Mouse (Mus musculus): ENCODE data around the gene Irf7. TPM values are rescaled to one million over a fixed set of nuclear protein-coding genes. Genes with fewer than 3 reads are reported as not detected.
A peak's percentile ranks its signal among the peaks of the same experiment; 100 is the strongest.

The Irf7 gene
- polyA plus RNA-seq, 1 experiment from 2014 or later: 0.83 TPM

DNA sequence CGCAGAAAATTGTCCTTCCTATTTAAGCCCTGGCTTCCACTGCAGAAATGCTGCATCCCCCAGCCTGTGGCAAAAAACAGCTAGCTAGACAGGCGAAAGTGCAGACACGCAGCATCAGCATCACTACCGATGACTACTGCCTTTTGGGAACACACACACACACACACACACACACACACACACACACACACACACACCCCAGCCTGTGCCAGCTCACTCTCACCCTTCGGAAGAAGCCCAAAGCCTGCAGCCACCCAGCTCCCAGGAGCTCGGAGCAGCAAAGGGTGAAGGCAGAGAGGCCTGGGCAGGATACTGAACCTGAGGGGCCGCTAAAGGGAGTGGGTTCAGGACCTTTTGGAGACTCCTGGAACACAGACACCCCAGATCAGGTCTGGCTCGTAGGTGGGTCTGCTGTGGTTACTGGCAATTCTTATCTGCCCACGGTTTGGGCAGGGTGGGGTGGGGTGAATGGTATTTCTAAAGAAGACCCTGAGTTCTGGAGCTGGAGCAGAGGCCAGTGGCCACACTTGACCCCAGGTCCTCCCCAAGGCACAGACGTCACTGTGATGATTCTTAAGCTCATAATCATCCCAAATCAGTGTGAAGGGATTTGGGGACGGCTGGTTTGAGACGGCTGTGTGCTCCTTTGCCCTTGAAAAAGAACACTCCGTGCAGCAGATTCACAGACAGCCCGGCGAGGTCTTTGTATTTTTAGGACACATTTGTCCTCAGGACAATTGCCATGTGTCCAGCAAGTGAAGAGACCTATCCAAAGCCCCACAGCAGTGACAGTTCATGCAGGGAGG, 26.5 kb upstream of the Irf7 start:
- Histone ChIP-seq H3K4me3 (replicated peaks) (peak overlapping the region; percentile 41), H3K27me3 (peaks cover 69% of the 10 kb centered on the region), H3K36me3 (replicated peaks) (peaks cover 15% of the 10 kb centered on the region; the same call in 1 of the 2 replicates), H3K9ac (peak overlapping the region; percentile 61; the same call in 1 of the 2 replicates), H3K4me2 (peak overlapping the region; percentile 77), H3K27ac (no peak overlapping the region), H3K4me1 (peaks cover 31% of the 10 kb centered on the region), H3K9me3 (no peaks in the 10 kb centered on the region)
- no peak for ATAC-seq (ENCODE audit: low FRiP score)
- 27% methylated on average over 15 of the region's 15 CpGs for WGBS

DNA sequence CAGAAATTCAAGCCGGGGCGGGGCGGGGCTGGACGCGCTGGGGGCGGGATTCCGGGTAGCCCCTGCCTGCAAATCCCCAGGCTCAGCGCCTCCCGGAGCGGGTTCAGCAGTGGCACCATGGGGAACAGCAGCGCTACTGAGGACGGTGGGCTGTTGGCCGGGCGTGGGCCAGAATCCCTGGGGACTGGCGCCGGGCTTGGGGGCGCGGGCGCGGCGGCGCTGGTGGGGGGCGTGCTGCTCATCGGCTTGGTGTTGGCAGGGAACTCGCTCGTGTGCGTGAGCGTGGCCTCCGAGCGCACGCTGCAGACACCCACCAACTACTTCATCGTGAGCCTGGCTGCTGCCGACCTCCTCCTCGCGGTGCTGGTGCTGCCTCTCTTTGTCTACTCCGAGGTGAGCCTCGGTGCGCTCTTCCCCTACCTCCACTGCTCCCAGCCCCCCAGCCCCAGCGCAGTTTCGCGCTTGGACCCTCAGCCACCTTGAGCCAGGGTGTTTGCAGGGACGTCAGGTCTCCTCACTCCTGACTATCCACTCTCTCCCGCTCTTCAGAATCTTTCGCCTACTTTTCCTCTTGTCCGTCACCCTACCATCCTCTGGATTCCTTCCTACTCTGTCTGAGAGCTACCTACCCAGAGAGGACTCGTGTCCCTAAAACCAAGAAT, 25.8 kb upstream of the Irf7 start, which contains the start of gene Drd4:
TSS of gene Drd4 (plus strand) at position 86 of the 662 bp plus-strand sequence.
- peaks cover 8% of the 10 kb centered on the region; the same call in 1 of the 2 replicates for H3K36me3 ChIP-seq (replicated peaks)
- ATAC-seq (ENCODE audit: low FRiP score): peak; percentile 48; the same call in 1 of the 2 replicates
- no peak within 1 kb of the TSS for H3K27ac ChIP-seq
- H3K9ac ChIP-seq: peak within 1 kb of the TSS; percentile 61
- H3K27me3 ChIP-seq: peaks cover 69% of the 10 kb centered on the region
- H3K4me3 ChIP-seq (replicated peaks): peak within 1 kb of the TSS; percentile 41
- 1% methylated on average over 43 of the region's 46 CpGs for WGBS
- H3K4me1 ChIP-seq: peaks cover 31% of the 10 kb centered on the region
- H3K4me2 ChIP-seq: peak within 1 kb of the TSS; percentile 77
- H3K9me3 ChIP-seq: no peaks in the 10 kb centered on the region

DNA sequence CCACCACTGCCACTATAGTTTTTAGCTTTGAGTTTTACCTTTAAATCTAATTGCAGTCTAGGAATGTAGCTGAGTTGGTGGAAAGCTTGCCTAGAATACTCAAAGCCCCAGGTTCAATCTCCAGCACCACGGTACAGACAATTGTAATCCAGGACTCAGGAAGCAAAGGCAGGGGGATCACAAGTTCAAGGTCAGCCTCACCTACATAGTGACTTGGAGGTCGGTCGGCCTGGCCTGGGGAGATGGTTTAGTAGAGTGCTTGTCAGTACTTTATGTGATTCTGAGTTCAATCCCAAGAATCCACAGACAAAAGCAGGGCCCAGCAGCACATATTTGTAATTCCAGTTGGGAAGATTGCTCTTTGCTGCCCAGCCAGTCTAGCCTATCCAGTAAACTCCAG, 21.8 kb upstream of the Irf7 start:
- no peak overlapping the region for H3K4me2 ChIP-seq
- peaks cover 14% of the 10 kb centered on the region; the same call in 1 of the 2 replicates for H3K4me1 ChIP-seq
- no peak overlapping the region for H3K4me3 ChIP-seq (replicated peaks)
- ATAC-seq (ENCODE audit: low FRiP score): no peak
- H3K9ac ChIP-seq: no peak overlapping the region
- H3K9me3 ChIP-seq: no peaks in the 10 kb centered on the region
- H3K36me3 ChIP-seq (replicated peaks): no peaks in the 10 kb centered on the region
- 80% methylated on average over 3 of the region's 3 CpGs for WGBS
- peaks cover 34% of the 10 kb centered on the region for H3K27me3 ChIP-seq
- H3K27ac ChIP-seq: no peak overlapping the region

DNA sequence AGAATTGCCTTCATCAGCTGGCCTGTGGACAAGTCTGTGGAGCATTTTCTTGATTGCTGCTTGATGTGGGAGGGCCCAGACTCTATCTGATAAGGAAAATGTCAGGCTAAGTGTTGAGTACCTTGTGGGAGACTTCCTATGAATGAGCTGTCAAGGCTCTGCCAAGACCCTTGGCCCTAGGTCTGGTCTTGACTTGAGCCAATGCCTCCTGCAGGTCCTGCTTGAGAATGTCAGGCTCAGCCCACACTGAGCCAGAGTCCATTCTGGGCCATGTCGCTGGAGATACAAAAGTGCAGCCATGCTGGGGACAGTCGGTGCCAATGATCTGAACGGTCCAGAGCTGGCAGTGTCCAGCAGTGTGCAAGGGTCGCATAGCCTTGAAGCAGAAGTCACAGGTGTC, 16.5 kb upstream of the Irf7 start:
- Histone ChIP-seq H3K27ac (no peak overlapping the region), H3K36me3 (replicated peaks) (no peaks in the 10 kb centered on the region), H3K4me3 (replicated peaks) (no peak overlapping the region), H3K9me3 (no peaks in the 10 kb centered on the region), H3K4me1 (peaks cover 18% of the 10 kb centered on the region), H3K27me3 (peaks cover 19% of the 10 kb centered on the region), H3K4me2 (no peak overlapping the region), H3K9ac (no peak overlapping the region)
- 87% methylated on average over 4 of the region's 4 CpGs for WGBS
- no peak for ATAC-seq (ENCODE audit: low FRiP score)

DNA sequence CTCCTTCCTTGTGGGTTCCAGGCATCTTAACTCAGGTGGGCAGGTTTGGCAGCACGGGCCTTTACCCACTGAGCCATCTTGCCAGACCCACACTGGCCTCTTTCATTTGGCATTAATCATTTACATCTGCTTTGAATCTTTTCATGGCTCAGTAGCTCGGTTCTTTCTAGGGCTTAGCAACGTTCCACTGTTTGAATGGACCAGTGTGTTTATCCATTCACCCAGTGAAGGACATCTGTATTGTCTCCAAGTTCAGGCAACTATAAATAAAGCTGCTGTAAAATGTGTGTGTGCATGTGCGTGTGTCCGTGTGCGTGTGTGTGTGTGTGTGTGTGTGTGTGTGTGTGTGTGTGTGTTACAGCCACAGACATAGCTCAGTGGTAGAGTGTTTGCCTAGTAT, 15.2 kb upstream of the Irf7 start:
- H3K27me3 ChIP-seq: peaks cover 28% of the 10 kb centered on the region

DNA sequence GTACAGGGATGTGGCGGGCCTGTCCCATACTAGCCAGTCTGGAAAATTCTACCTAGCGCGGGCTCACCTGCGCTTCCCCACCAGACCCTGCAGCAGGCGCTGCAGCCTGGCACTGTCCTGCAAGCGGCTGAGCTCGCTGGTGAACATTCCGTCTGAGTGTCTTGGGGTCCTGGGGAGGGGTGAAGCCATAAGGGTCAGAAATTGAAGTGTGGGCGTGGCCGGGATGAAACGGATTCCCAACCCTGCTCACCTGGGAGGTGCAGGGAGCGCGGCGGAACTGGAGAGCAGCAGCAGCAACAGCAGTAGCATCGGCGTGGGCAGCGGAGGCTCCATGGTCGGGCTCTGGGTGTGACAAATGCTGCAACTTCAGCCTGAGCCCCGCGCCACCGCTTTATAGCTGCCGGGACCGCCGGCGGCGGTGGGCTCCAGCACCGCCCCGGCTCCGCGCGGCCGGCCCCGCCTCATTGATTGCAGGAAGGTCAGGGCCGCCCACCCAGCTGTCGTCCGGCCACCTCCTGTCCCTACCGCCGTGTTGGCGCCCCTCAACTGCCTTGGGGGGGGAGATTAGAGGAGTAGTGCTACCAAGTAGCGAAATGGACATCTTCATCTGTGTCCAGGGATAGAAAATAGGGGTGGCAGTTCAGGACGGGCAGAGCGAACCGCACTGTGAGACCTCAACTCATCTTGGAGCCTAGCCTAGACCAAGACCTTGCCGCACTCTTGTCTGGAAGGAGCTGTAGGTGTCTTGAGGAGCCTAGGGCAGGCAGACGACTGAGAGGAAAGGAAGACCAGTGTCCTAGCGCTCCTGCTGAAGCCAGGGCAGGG, 12.7 kb upstream of the Irf7 start, which contains the start of gene Sct:
TSS of gene Sct (minus strand) at position 368 of the 825 bp plus-strand sequence.
- peak within 1 kb of the TSS; percentile 90 for H3K4me2 ChIP-seq
- H3K4me1 ChIP-seq: peaks cover 18% of the 10 kb centered on the region
- WGBS: 2% methylated on average over 46 of the region's 46 CpGs
- peaks cover 28% of the 10 kb centered on the region for H3K27me3 ChIP-seq
- no peak within 1 kb of the TSS for H3K27ac ChIP-seq
- H3K4me3 ChIP-seq (replicated peaks): peak within 1 kb of the TSS; percentile 43
- H3K9ac ChIP-seq: peak within 1 kb of the TSS; percentile 49
- H3K9me3 ChIP-seq: no peaks in the 10 kb centered on the region
- peak; percentile 69 for ATAC-seq (ENCODE audit: low FRiP score)
- H3K36me3 ChIP-seq (replicated peaks): no peaks in the 10 kb centered on the region

More for the DNA sequence above, 15.2 kb upstream of the Irf7 start:
- peak; percentile 47; the same call in 1 of the 2 replicates for ATAC-seq (ENCODE audit: low FRiP score)
- Histone ChIP-seq H3K9ac (no peak overlapping the region), H3K4me2 (no peak overlapping the region), H3K4me1 (peaks cover 18% of the 10 kb centered on the region), H3K36me3 (replicated peaks) (no peaks in the 10 kb centered on the region), H3K9me3 (no peaks in the 10 kb centered on the region), H3K27ac (no peak overlapping the region), H3K4me3 (replicated peaks) (no peak overlapping the region)
- 47% methylated on average over 6 of the region's 6 CpGs for WGBS

DNA sequence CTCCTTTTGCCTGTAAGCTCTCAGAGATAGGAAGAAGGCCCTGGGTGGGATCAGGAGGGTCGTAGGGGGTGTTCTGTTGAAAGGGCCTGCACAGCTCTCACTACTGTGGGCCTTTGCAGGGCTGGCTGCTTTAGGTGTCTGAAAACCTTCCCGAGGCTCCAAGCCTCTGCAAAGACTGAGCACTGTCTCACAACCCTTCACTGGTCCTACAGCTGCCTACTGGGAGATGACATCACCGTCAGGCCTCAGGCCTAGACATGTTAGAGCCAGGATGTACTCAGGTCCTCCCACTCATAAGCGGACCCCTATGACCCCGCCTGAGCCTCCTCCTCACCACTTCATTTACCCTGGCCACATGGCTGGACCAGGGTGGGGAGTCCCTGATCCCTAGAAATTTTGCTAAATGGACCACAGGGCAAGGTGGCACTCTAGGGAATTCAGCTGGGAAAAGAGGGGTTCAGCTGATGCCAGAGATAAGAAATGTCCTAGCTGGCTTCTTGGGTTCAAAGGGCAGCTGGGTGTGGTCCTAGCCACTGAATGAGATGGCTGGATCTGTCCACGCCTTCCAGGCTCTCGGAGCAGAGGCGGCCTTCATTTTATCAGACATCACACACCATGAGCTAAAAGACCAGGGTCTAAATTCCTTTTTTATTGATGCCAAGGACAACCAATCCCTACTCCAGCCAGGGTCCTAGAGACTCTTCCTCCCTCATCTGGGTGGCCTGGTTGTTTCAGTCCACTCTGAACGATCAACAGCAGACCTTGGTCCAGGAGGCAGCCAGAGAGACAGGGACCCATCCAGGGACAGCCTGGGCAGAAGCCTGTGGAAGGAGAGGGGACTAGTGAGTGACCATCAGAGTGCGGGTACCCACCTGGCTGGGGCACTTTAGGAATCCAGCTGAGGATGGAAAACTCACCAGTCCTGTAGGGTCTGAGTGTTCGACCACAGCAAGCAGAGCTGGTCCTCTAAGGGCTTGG, 11.7 kb upstream of the Irf7 start:
- no peak; the same call in 1 of the 2 replicates for ATAC-seq (ENCODE audit: low FRiP score)
- WGBS: 79% methylated on average over 11 of the region's 11 CpGs
- Histone ChIP-seq H3K9me3 (no peaks in the 10 kb centered on the region), H3K4me1 (peaks cover 18% of the 10 kb centered on the region), H3K36me3 (replicated peaks) (no peaks in the 10 kb centered on the region), H3K27ac (no peak overlapping the region), H3K4me3 (replicated peaks) (no peak overlapping the region), H3K27me3 (peaks cover 30% of the 10 kb centered on the region), H3K4me2 (peak overlapping the region; percentile 90), H3K9ac (no peak overlapping the region)

DNA sequence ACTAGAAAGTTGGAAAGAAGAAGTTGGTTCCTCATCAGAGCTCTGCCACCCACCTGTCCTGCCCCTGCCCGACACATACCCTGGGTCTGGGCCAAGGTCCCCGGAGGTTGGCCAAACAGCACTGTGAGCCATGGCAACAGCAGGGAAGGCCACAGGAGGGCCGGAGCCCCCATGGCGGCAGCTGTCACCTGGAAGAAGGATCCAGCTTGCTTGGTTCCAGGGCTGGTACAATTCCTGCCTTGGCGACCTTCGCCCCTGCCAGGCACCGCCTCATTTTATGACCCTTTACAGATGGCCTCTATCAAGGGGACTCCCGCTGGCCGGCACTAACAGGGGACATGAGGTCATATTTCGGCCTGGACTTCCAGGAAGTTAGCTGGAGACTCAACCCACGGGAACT, 10.3 kb upstream of the Irf7 start, which contains the start of gene Cdhr5:
TSS of gene Cdhr5 (minus strand) at position 241 of the 400 bp plus-strand sequence.
- Histone ChIP-seq H3K27ac (no peak within 1 kb of the TSS), H3K27me3 (peaks cover 32% of the 10 kb centered on the region), H3K4me1 (peaks cover 18% of the 10 kb centered on the region), H3K36me3 (replicated peaks) (no peaks in the 10 kb centered on the region), H3K9ac (no peak within 1 kb of the TSS), H3K9me3 (no peaks in the 10 kb centered on the region), H3K4me3 (replicated peaks) (no peak within 1 kb of the TSS), H3K4me2 (no peak within 1 kb of the TSS)
- 86% methylated on average over 11 of the region's 11 CpGs for WGBS
- no peak for ATAC-seq (ENCODE audit: low FRiP score)

DNA sequence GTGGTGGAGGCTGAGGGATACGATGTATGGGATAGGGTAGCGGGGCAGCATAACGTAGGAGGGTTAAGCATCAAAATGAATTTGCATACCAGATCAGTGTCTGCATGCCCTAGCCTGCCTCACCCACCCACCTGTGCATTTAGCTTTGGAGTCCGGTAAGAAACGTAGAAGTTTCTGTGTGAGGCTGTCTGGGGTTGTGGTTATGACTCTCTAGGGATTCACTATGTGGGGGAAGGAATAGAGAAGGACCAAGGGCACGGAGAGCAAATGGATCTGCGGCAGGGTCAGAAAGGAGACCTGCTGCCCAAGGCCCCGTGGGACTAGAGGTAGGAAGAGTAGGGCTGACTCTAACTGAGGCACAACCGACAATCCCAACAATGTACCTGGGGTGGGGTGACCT, 9.1 kb upstream of the Irf7 start:
- peaks cover 11% of the 10 kb centered on the region for H3K4me1 ChIP-seq
- H3K27ac ChIP-seq: no peak overlapping the region
- H3K4me3 ChIP-seq (replicated peaks): no peak overlapping the region
- H3K36me3 ChIP-seq (replicated peaks): no peaks in the 10 kb centered on the region
- no peaks in the 10 kb centered on the region for H3K9me3 ChIP-seq
- peaks cover 32% of the 10 kb centered on the region for H3K27me3 ChIP-seq
- H3K4me2 ChIP-seq: no peak overlapping the region
- 87% methylated on average over 9 of the region's 9 CpGs for WGBS
- ATAC-seq (ENCODE audit: low FRiP score): no peak
- no peak overlapping the region for H3K9ac ChIP-seq

DNA sequence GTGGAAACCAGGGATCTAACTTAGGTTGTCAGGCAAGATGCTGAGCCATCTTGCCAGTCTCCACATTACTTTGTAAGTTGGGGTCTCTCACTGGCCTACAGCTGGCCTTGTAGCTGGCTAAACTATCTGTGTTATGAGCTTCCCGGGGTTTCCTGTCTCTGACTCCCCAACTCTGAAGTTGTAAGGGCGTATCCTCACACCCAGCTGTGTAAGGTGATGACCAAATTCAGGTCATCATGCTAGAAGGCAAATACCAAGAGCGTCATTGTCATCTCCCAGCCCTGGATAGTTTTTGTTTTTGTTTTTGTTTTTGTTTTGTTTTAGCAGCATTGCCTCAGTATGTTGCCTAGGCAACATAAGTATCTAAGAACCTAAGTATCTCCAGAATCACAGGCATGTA, 4.3 kb upstream of the Irf7 start:
- Histone ChIP-seq H3K9ac (no peak overlapping the region), H3K27ac (no peak overlapping the region), H3K4me2 (no peak overlapping the region), H3K4me3 (replicated peaks) (no peak overlapping the region), H3K27me3 (peaks cover 16% of the 10 kb centered on the region; the same call in 1 of the 2 replicates), H3K4me1 (peaks cover 8% of the 10 kb centered on the region), H3K36me3 (replicated peaks) (no peaks in the 10 kb centered on the region), H3K9me3 (no peaks in the 10 kb centered on the region)
- no peak for ATAC-seq (ENCODE audit: low FRiP score)
- WGBS: 84% methylated on average over 3 of the region's 3 CpGs

DNA sequence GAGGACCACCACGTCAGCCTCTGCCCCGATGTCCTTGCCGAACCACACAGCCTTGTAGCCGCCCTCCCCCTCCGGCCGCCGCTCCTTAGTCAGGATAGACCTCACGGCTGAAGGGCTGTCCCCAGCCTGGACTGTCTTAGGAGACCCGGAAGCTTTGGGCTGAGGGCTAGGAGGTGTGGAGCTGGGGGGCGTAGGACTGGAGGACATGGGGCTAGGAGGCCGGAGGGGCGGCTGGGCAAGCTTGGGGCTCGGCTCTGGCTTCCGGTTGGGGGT, 2.9 kb upstream of the Irf7 start:
- H3K4me3 ChIP-seq (replicated peaks): no peak overlapping the region
- no peak overlapping the region for H3K9ac ChIP-seq
- H3K27me3 ChIP-seq: peaks cover 16% of the 10 kb centered on the region; the same call in 1 of the 2 replicates
- no peaks in the 10 kb centered on the region for H3K9me3 ChIP-seq
- no peak overlapping the region for H3K4me2 ChIP-seq
- peaks cover 15% of the 10 kb centered on the region for H3K4me1 ChIP-seq
- no peak for ATAC-seq (ENCODE audit: low FRiP score)
- H3K36me3 ChIP-seq (replicated peaks): peaks cover 4% of the 10 kb centered on the region; the same call in 1 of the 2 replicates
- WGBS: 85% methylated on average over 14 of the region's 14 CpGs
- H3K27ac ChIP-seq: no peak overlapping the region

Measured in forebrain, embryonic 12.5 days (tissue).